Mouse (Mus musculus) erythroid progenitor cell, adult 5-6 weeks (primary cell): ENCODE measurements around the gene Gja3. TPM values are rescaled to one million over a fixed set of nuclear protein-coding genes. Genes with fewer than 3 reads are reported as not detected.
"Not testable (repeated sequence)": the region's sequence is repeated elsewhere in the genome, so short reads cannot be mapped to it uniquely, and the experiment has no call there.

ENCODE experiments used
- ATAC-seq: replicated peaks from 2 replicates; pipeline ENCODE4 v1.8.0; 2016; ENCODE audit warnings: moderate number of reproducible peaks, mild to moderate bottlenecking, moderate TSS enrichment, inconsistent platforms; ENCODE audit not compliant: poor library complexity, low FRiP score, severe bottlenecking
- total RNA-seq, 2 experiments: library from RNA; stranded (forward) in 1 of 2; stranded (reverse) in 1 of 2; fragments of 150-400 nt in 1 of 2; fragments of 186-747, 209-891 nt in 1 of 2; gene quantifications; 2 replicates each; pipeline versions ENCODE4 v1.2.3 to v1.2.4; 2015 to 2017; ENCODE audit warnings: low replicate concordance in 2 of 2

Gene Gja3
- total RNA-seq (2015; ENCODE audit: low replicate concordance) (not detected in 2 replicates), total RNA-seq (2017; ENCODE audit: low replicate concordance) (not detected in 2 replicates)

- ATAC-seq = no peak
Measured at GRCm38 (mm10) chr14:57057563-57058321, at the start of gene Gja3. TSS of gene Gja3 (minus strand) at chr14:57058100.

- ATAC-seq = no peak
Measured at GRCm38 (mm10) chr14:57107091-57107490, 49.2 kb upstream of the Gja3 start.

- no peak for ATAC-seq
Measured at GRCm38 (mm10) chr14:57105721-57106120, 47.8 kb upstream of the Gja3 start.

- no peak for ATAC-seq
Measured at GRCm38 (mm10) chr14:57105111-57105510, 47.2 kb upstream of the Gja3 start.

- ATAC-seq = no peak
Measured at GRCm38 (mm10) chr14:57104106-57105023, 46.5 kb upstream of the Gja3 start, which contains the start of gene Gjb2. TSS of gene Gjb2 (minus strand) at chr14:57104702.

GRCm38 (mm10) chr14:57103711-57104105 lies 45.8 kb upstream of the Gja3 start:
- no peak for ATAC-seq

- ATAC-seq = no peak
Measured at GRCm38 (mm10) chr14:57103121-57103520, 45.2 kb upstream of the Gja3 start.

GRCm38 (mm10) chr14:57101623-57102022 lies 43.7 kb upstream of the Gja3 start:
- no peak for ATAC-seq

- ATAC-seq = no peak
Measured at GRCm38 (mm10) chr14:57095855-57096254, 38.0 kb upstream of the Gja3 start.

GRCm38 (mm10) chr14:57093029-57093428 lies 35.1 kb upstream of the Gja3 start:
- no peak for ATAC-seq

GRCm38 (mm10) chr14:57090001-57090400 lies 32.1 kb upstream of the Gja3 start:
- no peak for ATAC-seq

- ATAC-seq = no peak
Measured at GRCm38 (mm10) chr14:57089107-57089506, 31.2 kb upstream of the Gja3 start.

GRCm38 (mm10) chr14:57084180-57084668 lies 26.3 kb upstream of the Gja3 start:
- no peak for ATAC-seq

GRCm38 (mm10) chr14:57082863-57083262 lies 25.0 kb upstream of the Gja3 start:
- ATAC-seq = no peak

- ATAC-seq = no peak
Measured at GRCm38 (mm10) chr14:57075537-57075936, 17.6 kb upstream of the Gja3 start.

GRCm38 (mm10) chr14:57069906-57070305 lies 12.0 kb upstream of the Gja3 start:
- ATAC-seq = not testable (repeated sequence)

GRCm38 (mm10) chr14:57066053-57066452 lies 8.2 kb upstream of the Gja3 start:
- no peak for ATAC-seq

GRCm38 (mm10) chr14:57060052-57060451 lies 2.2 kb upstream of the Gja3 start:
- ATAC-seq = not testable (repeated sequence)

GRCm38 (mm10) chr14:57057204-57057562 lies 717 bp downstream of the Gja3 start:
- no peak for ATAC-seq

- no peak for ATAC-seq
Measured at GRCm38 (mm10) chr14:57052713-57053112, 5.2 kb downstream of the Gja3 start.

- ATAC-seq = no peak
Measured at GRCm38 (mm10) chr14:57043863-57044262, 14.0 kb downstream of the Gja3 start.
